Mouse (Mus musculus): ENCODE data around the gene Fam222a.

Gene Fam222a

GRCm38 (mm10) chr5:114611968-114612608, 44.3 kb downstream of the Fam222a start:
- no peak for DNase-seq (ENCODE audit: low spot score)

- no peak for DNase-seq (ENCODE audit: low spot score)
Observed at GRCm38 (mm10) chr5:114614863-114615262, 47.0 kb downstream of the Fam222a start.

- DNase-seq (ENCODE audit: low spot score), result no peak
Observed at GRCm38 (mm10) chr5:114616336-114617061, 48.7 kb downstream of the Fam222a start.

- DNase-seq (ENCODE audit: low spot score), result no peak
Observed at GRCm38 (mm10) chr5:114617809-114618208, 50.0 kb downstream of the Fam222a start.

GRCm38 (mm10) chr5:114618851-114619250, 51.0 kb downstream of the Fam222a start:
- peak; percentile 46 for DNase-seq (ENCODE audit: low spot score)

GRCm38 (mm10) chr5:114620305-114620704, 52.5 kb downstream of the Fam222a start:
- no peak for DNase-seq (ENCODE audit: low spot score)

- peak; percentile 44 for DNase-seq (ENCODE audit: low spot score)
Observed at GRCm38 (mm10) chr5:114625590-114625989, 57.8 kb downstream of the Fam222a start.

GRCm38 (mm10) chr5:114631336-114631735, 63.5 kb downstream of the Fam222a start:
- DNase-seq (ENCODE audit: low spot score), result no peak

- no peak for DNase-seq (ENCODE audit: low spot score)
Observed at GRCm38 (mm10) chr5:114636091-114636490, 68.3 kb downstream of the Fam222a start.

GRCm38 (mm10) chr5:114638769-114639644, 71.2 kb downstream of the Fam222a start:
- DNase-seq (ENCODE audit: low spot score), result peak; percentile 72

GRCm38 (mm10) chr5:114639645-114639957, 71.8 kb downstream of the Fam222a start:
- no peak for DNase-seq (ENCODE audit: low spot score)

- no peak for DNase-seq (ENCODE audit: low spot score)
Observed at GRCm38 (mm10) chr5:114640809-114641208, 73.0 kb downstream of the Fam222a start.

GRCm38 (mm10) chr5:114644918-114645317, 77.1 kb downstream of the Fam222a start:
- DNase-seq (ENCODE audit: low spot score), result no peak

GRCm38 (mm10) chr5:114645916-114646315, 78.1 kb downstream of the Fam222a start:
- no peak for DNase-seq (ENCODE audit: low spot score)

GRCm38 (mm10) chr5:114647211-114647974, 79.6 kb downstream of the Fam222a start:
- no peak for DNase-seq (ENCODE audit: low spot score)

- no peak for DNase-seq (ENCODE audit: low spot score)
Observed at GRCm38 (mm10) chr5:114648728-114649311, 81.0 kb downstream of the Fam222a start.

- no peak for DNase-seq (ENCODE audit: low spot score)
Observed at GRCm38 (mm10) chr5:114651002-114651401, 83.2 kb downstream of the Fam222a start.

- no peak for DNase-seq (ENCODE audit: low spot score)
Observed at GRCm38 (mm10) chr5:114651449-114651848, 83.6 kb downstream of the Fam222a start.

GRCm38 (mm10) chr5:114653656-114654437, 86.0 kb downstream of the Fam222a start:
- no peak for DNase-seq (ENCODE audit: low spot score)

- no peak for DNase-seq (ENCODE audit: low spot score)
Observed at GRCm38 (mm10) chr5:114655721-114656120, 87.9 kb downstream of the Fam222a start.

GRCm38 (mm10) chr5:114656305-114656704, 88.5 kb downstream of the Fam222a start:
- DNase-seq (ENCODE audit: low spot score), result no peak
